Mouse (Mus musculus): ENCODE results near the gene Mrgbp.

DNA sequence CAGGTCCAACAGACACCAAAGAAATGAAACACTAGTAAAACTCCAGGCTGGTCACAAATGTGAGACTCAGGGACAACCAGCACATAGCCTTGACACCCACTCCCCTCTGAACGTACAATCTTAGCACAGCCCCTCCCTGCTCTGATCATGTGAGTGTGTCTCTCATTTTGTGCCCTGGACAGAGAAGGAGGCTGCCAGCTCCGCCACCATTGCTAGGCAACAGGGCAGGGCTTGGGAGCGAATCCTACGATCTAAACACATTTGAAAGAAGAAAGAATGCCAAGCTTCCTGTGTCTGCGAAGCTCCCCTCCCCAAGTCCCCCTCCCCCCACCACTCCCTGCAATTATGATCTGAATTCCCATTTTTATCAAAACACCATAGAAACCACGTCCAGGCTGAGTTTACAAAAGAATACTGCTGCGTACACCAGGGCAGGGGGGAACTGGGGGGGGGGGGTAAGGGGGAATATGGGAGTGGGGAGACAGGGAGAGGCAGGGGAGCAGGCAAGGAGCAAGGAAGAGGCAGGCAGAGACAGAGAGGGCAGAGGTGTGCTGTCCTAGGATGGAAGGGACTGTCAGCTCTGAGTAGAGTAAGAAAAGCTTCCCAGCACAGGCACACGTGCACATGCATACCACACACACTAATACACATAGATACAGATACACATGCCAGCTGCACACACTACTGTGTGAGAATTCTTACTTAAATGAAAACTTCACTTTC is 33.6 kb upstream of the Mrgbp start:
- no peak for TF ChIP-seq POLR2A (IDR thresholded peaks at IDR 0.05; ENCODE audit: borderline replicate concordance, insufficient read depth, low read length)
- TF ChIP-seq CTCF (IDR thresholded peaks at IDR 0.05; ENCODE audit: borderline replicate concordance, insufficient read depth, low read depth, low read length): no peak

Measured in cerebellum, adult 2 months (tissue).